Mouse (Mus musculus) lung, adult 2 months (tissue): ENCODE data around the gene Sema4a.

Experiments
- CTCF ChIP-seq: fragments of 200-500 bp; IDR thresholded peaks from 2 replicates; pipeline ENCODE4 v1.5.1; 2011; ENCODE audit warnings: mild to moderate bottlenecking, low read length, control low read depth; ENCODE audit not compliant: insufficient read depth
- POLR2A ChIP-seq: fragments of 200-500 bp; IDR thresholded peaks from 2 replicates; pipeline ENCODE4 v1.6.1; 2011; ENCODE audit warnings: low read depth, mild to moderate bottlenecking, control low read depth, low read length, borderline replicate concordance; ENCODE audit errors: extremely low read depth

DNA sequence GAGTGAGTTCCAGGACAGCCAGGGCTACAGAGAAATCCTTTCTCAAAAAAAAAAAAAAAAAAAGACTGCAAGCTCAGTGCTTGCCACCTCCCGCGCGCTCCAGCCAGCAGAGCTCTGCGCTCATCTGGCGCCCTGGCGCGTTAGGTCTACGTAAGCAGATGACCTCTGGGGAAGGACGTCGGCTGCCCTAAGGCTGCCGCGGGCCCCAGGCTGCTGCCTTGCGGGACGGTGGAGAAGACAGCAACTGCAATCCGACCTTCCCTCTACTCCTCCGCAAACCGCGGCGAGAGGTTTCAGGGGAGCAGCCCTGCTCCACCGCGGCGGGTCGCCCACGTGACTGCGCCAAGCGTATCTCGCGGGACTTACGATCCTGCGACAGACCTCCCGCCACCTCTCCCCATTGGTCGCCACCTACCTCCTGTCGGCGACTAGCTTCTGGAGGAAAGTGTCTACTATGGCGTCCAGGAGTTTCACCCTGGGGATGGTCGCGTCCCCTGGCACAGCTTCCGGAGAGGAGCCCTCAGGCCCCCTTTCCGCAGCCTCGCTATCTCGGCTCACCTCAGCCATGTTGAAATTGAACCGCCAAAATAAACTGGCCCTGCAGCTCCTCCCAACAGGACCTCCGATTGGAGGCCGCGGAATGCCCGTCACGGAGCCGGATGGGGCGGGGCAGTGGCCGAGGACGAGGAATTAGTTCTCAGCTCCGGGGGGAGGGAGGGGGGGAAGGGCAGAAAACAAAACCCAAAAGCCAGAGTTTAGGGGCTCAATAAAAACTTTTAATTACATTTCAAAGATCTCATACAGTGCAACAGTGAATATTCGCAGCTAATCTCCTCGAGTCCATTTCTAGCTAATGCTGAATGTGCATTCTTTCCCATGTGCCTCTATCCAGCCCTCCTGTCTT is 51.0 kb downstream of the Sema4a start, which contains the start of gene Pmf1:
- TF ChIP-seq CTCF (no peak), POLR2A (peak; percentile 95)
